25 mouse cellular contexts compared by ENCODE assay signal in genomic region chr17:60018752-60019323, GRCm38 (mm10).
A peak's percentile ranks its signal among the peaks of the same experiment; 100 is the strongest.
DNase-seq lines count a peak whose midpoint lies in the region; ATAC-seq lines count a peak whose summit lies in the region.
"Had no signal": no experiment of that assay in that cellular context is flagged by ENCODE, and none has a peak within 500 bp of the region (broad histone marks: within the 10 kb centered on the region; RNA-seq: fewer than 3 reads in every experiment).

No protein-coding gene starts in this region.

- intact Hi-C loops in heart, postnatal 14 days (cut with DNase I) = no loop called here

- no peak overlapping the region for H3K4me2 ChIP-seq in hindbrain, embryonic 15.5 days
- H3K4me2 ChIP-seq in forebrain, embryonic 12.5 days = no peak overlapping the region
- no peak overlapping the region for H3K4me2 ChIP-seq in hindbrain, embryonic 16.5 days (ENCODE audit: low read length)
- H3K4me2 ChIP-seq: embryonic facial prominence, embryonic 12.5 days; lung, embryonic 15.5 days had no signal

- WGBS in hindbrain, embryonic 15.5 days = 48% methylated on average over 6 of the region's 6 CpGs
- WGBS in hindbrain, embryonic 10.5 days = 81% methylated on average over 6 of the region's 6 CpGs
- WGBS in forebrain, embryonic 12.5 days = 41% methylated on average over 6 of the region's 6 CpGs
- WGBS in hindbrain, embryonic 16.5 days = 47% methylated on average over 6 of the region's 6 CpGs

- no peaks in the 10 kb centered on the region for H3K9me3 ChIP-seq in hindbrain, embryonic 15.5 days
- no peaks in the 10 kb centered on the region for H3K9me3 ChIP-seq in hindbrain, embryonic 10.5 days
- no peaks in the 10 kb centered on the region for H3K9me3 ChIP-seq in forebrain, embryonic 12.5 days
- no peaks in the 10 kb centered on the region for H3K9me3 ChIP-seq in hindbrain, embryonic 16.5 days (ENCODE audit: control insufficient read depth, low read length)
- H3K9me3 ChIP-seq: embryonic facial prominence, embryonic 12.5 days; heart, embryonic 10.5 days; lung, embryonic 15.5 days; midbrain, embryonic 10.5 days had no signal

- H3K9ac ChIP-seq in hindbrain, embryonic 15.5 days = no peak overlapping the region
- no peak overlapping the region for H3K9ac ChIP-seq in forebrain, embryonic 12.5 days
- H3K9ac ChIP-seq in hindbrain, embryonic 16.5 days (ENCODE audit: low read depth, low read length) = no peak overlapping the region
- H3K9ac ChIP-seq: embryonic facial prominence, embryonic 12.5 days; liver, embryonic 14.5 days; lung, embryonic 15.5 days had no signal

- H3K4me3 ChIP-seq in hindbrain, embryonic 15.5 days = no peak overlapping the region
- H3K4me3 ChIP-seq in hindbrain, embryonic 10.5 days = no peak overlapping the region
- no peak overlapping the region for H3K4me3 ChIP-seq in forebrain, embryonic 12.5 days (replicated peaks)
- H3K4me3 ChIP-seq in hindbrain, embryonic 16.5 days (ENCODE audit: low read length) = no peak overlapping the region
- H3K4me3 ChIP-seq: embryonic facial prominence, embryonic 12.5 days; erythroblast, embryonic 14.5 days; heart, embryonic 10.5 days; layer of hippocampus, adult 2 months; lung, embryonic 15.5 days; midbrain, embryonic 10.5 days; myocyte had no signal

- H3K36me3 ChIP-seq in hindbrain, embryonic 15.5 days = no peaks in the 10 kb centered on the region
- no peaks in the 10 kb centered on the region for H3K36me3 ChIP-seq in hindbrain, embryonic 10.5 days
- no peaks in the 10 kb centered on the region for H3K36me3 ChIP-seq in forebrain, embryonic 12.5 days (replicated peaks)
- no peaks in the 10 kb centered on the region for H3K36me3 ChIP-seq in hindbrain, embryonic 16.5 days (ENCODE audit: control insufficient read depth, insufficient read depth, low read length)
- H3K36me3 ChIP-seq: embryonic facial prominence, embryonic 12.5 days; heart, embryonic 10.5 days; lung, embryonic 15.5 days; midbrain, embryonic 10.5 days had no signal

- ATAC-seq in hindbrain, embryonic 15.5 days (ENCODE audit: low FRiP score, low read depth) = peak; percentile 48; the same call in 1 of the 2 replicates
- ATAC-seq in forebrain, embryonic 12.5 days (ENCODE audit: low FRiP score) = peak; percentile 57; the same call in 1 of the 2 replicates
- ATAC-seq in hindbrain, embryonic 16.5 days = 0 out of 2 replicates have a peak, but pooled peaks have one; percentile 40
- ATAC-seq: inflammation-experienced regulatory T-cells, adult 6 months had no signal

- DNase-seq in hindbrain, embryonic 10.5 days (ENCODE audit: low spot score) = no peak
- DNase-seq in retina, postnatal 1 day = peak; percentile 0
- no peak for DNase-seq in gastrocnemius, adult 18-20 months (ENCODE audit: low spot score)
- no peak for DNase-seq in heart, postnatal 14 days
- DNase-seq: cerebellum, adult 8-10 months; kidney, adult 8-10 months; kidney, postnatal 14 days; layer of hippocampus, postnatal 36 days; lung, postnatal 4 days; right cerebral cortex, postnatal 14 days; spleen, adult 18-20 months; thymus, postnatal 25 days had no signal

- no peaks in the 10 kb centered on the region for H3K27me3 ChIP-seq in hindbrain, embryonic 15.5 days
- no peaks in the 10 kb centered on the region for H3K27me3 ChIP-seq in hindbrain, embryonic 10.5 days (ENCODE audit: insufficient read depth, poor library complexity, severe bottlenecking)
- H3K27me3 ChIP-seq in forebrain, embryonic 12.5 days = no peaks in the 10 kb centered on the region
- no peaks in the 10 kb centered on the region for H3K27me3 ChIP-seq in hindbrain, embryonic 16.5 days (replicated peaks; ENCODE audit: control insufficient read depth, insufficient read depth, low read length)
- H3K27me3 ChIP-seq: CH12.LX; embryonic facial prominence, embryonic 12.5 days; lung, embryonic 15.5 days had no signal

- no peak overlapping the region for H3K27ac ChIP-seq in hindbrain, embryonic 15.5 days (replicated peaks)
- no peak overlapping the region for H3K27ac ChIP-seq in hindbrain, embryonic 10.5 days
- no peak overlapping the region for H3K27ac ChIP-seq in forebrain, embryonic 12.5 days
- no peak overlapping the region for H3K27ac ChIP-seq in hindbrain, embryonic 16.5 days (ENCODE audit: low read depth, low read length)
- H3K27ac ChIP-seq: embryonic facial prominence, embryonic 12.5 days; heart, embryonic 10.5 days; layer of hippocampus, adult 2 months; liver, embryonic 14.5 days; lung, embryonic 15.5 days; midbrain, embryonic 10.5 days had no signal

- no peaks in the 10 kb centered on the region for H3K4me1 ChIP-seq in hindbrain, embryonic 15.5 days (replicated peaks)
- H3K4me1 ChIP-seq in hindbrain, embryonic 10.5 days (replicated peaks) = no peaks in the 10 kb centered on the region
- H3K4me1 ChIP-seq in forebrain, embryonic 12.5 days = no peaks in the 10 kb centered on the region; the same call in 1 of the 2 replicates
- no peaks in the 10 kb centered on the region for H3K4me1 ChIP-seq in hindbrain, embryonic 16.5 days (ENCODE audit: control insufficient read depth, insufficient read depth, low read depth, low read length)
- H3K4me1 ChIP-seq: embryonic facial prominence, embryonic 12.5 days; heart, embryonic 10.5 days; lung, embryonic 15.5 days; midbrain, embryonic 10.5 days had no signal
